Mouse (Mus musculus): ENCODE measurements around the gene Dpep1.

- TF ChIP-seq CTCF (IDR thresholded peaks at IDR 0.05), result no peak
- no peak for TF ChIP-seq EP300 (IDR thresholded peaks at IDR 0.05)
Observed at GRCm38 (mm10) chr8:123239398-123239797, 53.4 kb downstream of the Dpep1 start.

Data from lung, postnatal 0 days (tissue).